Comparison of ENCODE assay signal across 9 mouse cellular contexts in the genomic region with DNA sequence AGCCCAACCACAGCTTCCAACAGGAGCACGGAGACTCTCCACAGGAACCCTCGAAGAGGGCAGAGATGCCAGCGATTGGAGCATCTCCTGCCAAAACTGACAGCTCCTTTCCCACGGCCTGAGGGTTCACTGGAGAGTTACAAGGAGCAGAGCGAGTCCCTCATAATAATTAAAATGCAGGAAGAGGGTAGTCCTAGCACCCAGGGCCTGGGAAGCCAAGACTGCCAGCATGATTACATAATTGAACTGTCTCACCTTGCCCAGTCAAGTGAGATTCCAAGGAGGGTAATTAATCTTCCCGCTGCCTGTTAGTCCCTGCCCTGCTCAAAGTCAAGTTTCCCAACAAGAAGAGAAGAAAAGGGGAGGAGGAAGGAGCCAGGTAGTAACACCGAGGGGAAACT.
DNase-seq lines count a peak whose midpoint lies in the region; ATAC-seq and TF ChIP-seq lines count a peak whose summit lies in the region.
"Had no signal": no experiment of that assay in that cellular context is flagged by ENCODE, and none has a peak within 500 bp of the region (broad histone marks: within the 10 kb centered on the region; RNA-seq: fewer than 3 reads in every experiment).

No protein-coding gene starts in this region.

- H3K27ac ChIP-seq in hindbrain, embryonic 13.5 days = peak overlapping the region; percentile 62; the same call in 1 of the 2 replicates
- 0 out of 2 replicates have a peak overlapping the region, but pooled peaks have one; percentile 22 for H3K27ac ChIP-seq in limb, embryonic 11.5 days (replicated peaks; ENCODE audit: low read depth, low read length)

- H3K9me3 ChIP-seq in hindbrain, embryonic 13.5 days = no peaks in the 10 kb centered on the region
- no peaks in the 10 kb centered on the region for H3K9me3 ChIP-seq in limb, embryonic 11.5 days (ENCODE audit: control insufficient read depth, low read length)

- H3K36me3 ChIP-seq in hindbrain, embryonic 13.5 days = no peaks in the 10 kb centered on the region
- H3K36me3 ChIP-seq in limb, embryonic 11.5 days (ENCODE audit: control insufficient read depth, insufficient read depth, low read length) = no peaks in the 10 kb centered on the region

- H3K27me3 ChIP-seq in hindbrain, embryonic 13.5 days = no peaks in the 10 kb centered on the region
- no peaks in the 10 kb centered on the region for H3K27me3 ChIP-seq in limb, embryonic 11.5 days (ENCODE audit: control insufficient read depth, insufficient read depth, low read length)

- DNase-seq in brain, embryonic 14.5 days (ENCODE audit: low read depth) = peak; percentile 55
- DNase-seq in cerebellum, adult 11-12 months = peak; percentile 81
- peak; percentile 40 for DNase-seq in limb, embryonic 11.5 days (ENCODE audit: low spot score)
- no peak for DNase-seq in gastrocnemius, postnatal 10 days
- DNase-seq in spleen, adult 18-20 months = no peak
- DNase-seq in layer of hippocampus, postnatal 10 days (ENCODE audit: low spot score in 2 of 2) = no peak
- no peak for DNase-seq in frontal cortex, adult 2 months (ENCODE audit: extremely low spot score in 1 of 2, low spot score in 1 of 2)
- DNase-seq: gastrocnemius, postnatal 25 days had no signal

- WGBS in hindbrain, embryonic 13.5 days = 12% methylated on average over 7 of the region's 7 CpGs
- WGBS in limb, embryonic 11.5 days = 19% methylated on average over 7 of the region's 7 CpGs

- H3K9ac ChIP-seq in hindbrain, embryonic 13.5 days = no peak overlapping the region
- H3K9ac ChIP-seq in limb, embryonic 11.5 days (ENCODE audit: low read length) = no peak overlapping the region

- 0 out of 2 replicates have a peak, but pooled peaks have one; percentile 25 for ATAC-seq in hindbrain, embryonic 13.5 days (ENCODE audit: low FRiP score)
- no peak for ATAC-seq in limb, embryonic 11.5 days (ENCODE audit: insufficient number of reproducible peaks, low FRiP score, low TSS enrichment, low read depth)

- peaks cover 29% of the 10 kb centered on the region for H3K4me1 ChIP-seq in hindbrain, embryonic 13.5 days (replicated peaks)
- peaks cover 4% of the 10 kb centered on the region; the same call in 1 of the 2 replicates for H3K4me1 ChIP-seq in limb, embryonic 11.5 days (ENCODE audit: control insufficient read depth, insufficient read depth, low read length)

- TF ChIP-seq POLR2A in brain, embryonic 14.5 days (IDR thresholded peaks at IDR 0.05; ENCODE audit: borderline replicate concordance, extremely low read depth, insufficient read depth, insufficient read length, poor library complexity, severe bottlenecking) = no peak

- H3K4me2 ChIP-seq in hindbrain, embryonic 13.5 days = no peak overlapping the region
- H3K4me2 ChIP-seq in limb, embryonic 11.5 days (ENCODE audit: low read depth, severe bottlenecking) = no peak overlapping the region

- H3K4me3 ChIP-seq in hindbrain, embryonic 13.5 days = no peak overlapping the region
- no peak overlapping the region for H3K4me3 ChIP-seq in limb, embryonic 11.5 days (ENCODE audit: low read depth, low read length)

- TF ChIP-seq CTCF in brain, embryonic 14.5 days (IDR thresholded peaks at IDR 0.05; ENCODE audit: borderline replicate concordance, extremely low read depth, insufficient read depth, insufficient read length) = no peak

Comparison
In these comparisons a context has a peak if more than half of its experiments do, and no peak if none do; other contexts are left out.
1. DNase-seq: peak in brain, embryonic 14.5 days (single experiment), cerebellum, adult 11-12 months (single experiment) and limb, embryonic 11.5 days (single experiment); none in gastrocnemius, postnatal 10 days (single experiment), spleen, adult 18-20 months (0 of 2), layer of hippocampus, postnatal 10 days (0 of 2) and frontal cortex, adult 2 months (0 of 2).